Mouse (Mus musculus) liver, adult 2 months (tissue): ENCODE measurements around the gene 6030408B16Rik.

ENCODE experiments used
- CTCF ChIP-seq: fragments of 200-500 bp; IDR thresholded peaks from 2 replicates; pipeline ENCODE4 v1.5.1; 2011; ENCODE audit warnings: low read depth, low read length, control low read depth
- POLR2A ChIP-seq: fragments of 200-500 bp; IDR thresholded peaks from 2 replicates; pipeline ENCODE4 v1.6.1; 2011; ENCODE audit warnings: low read length, control low read depth; ENCODE audit not compliant: insufficient read depth; ENCODE audit errors: extremely low read depth

- TF ChIP-seq CTCF (no peak), POLR2A (no peak)
These were observed 1.2 kb downstream of the 6030408B16Rik start for GRCm38 (mm10) chr15:101294028-101294894.
